Mouse (Mus musculus) olfactory bulb, adult 2 months (tissue): ENCODE results near the gene Stard5.

Experiments used
- CTCF ChIP-seq: fragments of 200-500 bp; IDR thresholded peaks from 2 replicates; pipeline ENCODE4 v1.5.1; 2012; ENCODE audit warnings: low read depth, mild to moderate bottlenecking, low read length, moderate library complexity; ENCODE audit not compliant: insufficient read depth
- POLR2A ChIP-seq: fragments of 200-500 bp; IDR thresholded peaks from 2 replicates; pipeline ENCODE4 v1.6.1; 2012; ENCODE audit warnings: mild to moderate bottlenecking, low read depth, low read length, moderate library complexity; ENCODE audit not compliant: insufficient read depth

DNA sequence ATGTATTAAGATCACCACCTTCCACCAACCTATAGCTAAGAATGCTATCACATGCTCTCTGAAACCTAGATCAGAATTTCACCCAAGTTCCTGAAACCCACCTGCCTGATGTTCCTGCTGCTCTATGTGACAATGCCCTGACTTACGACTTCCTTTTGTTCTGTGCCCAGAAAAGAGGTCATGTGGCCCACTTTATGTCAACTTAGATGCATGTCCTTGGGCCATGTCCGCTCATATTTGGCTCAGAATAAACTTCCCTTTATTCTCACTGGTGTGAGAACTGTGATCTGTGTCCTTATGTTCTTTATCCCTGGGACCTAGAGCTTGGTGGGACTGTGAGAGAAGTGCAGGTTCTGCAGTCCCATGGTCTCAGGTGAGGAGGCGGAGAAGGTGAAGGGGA, 45.5 kb downstream of the Stard5 start:
- TF ChIP-seq CTCF = no peak
- TF ChIP-seq POLR2A = no peak
